10 mouse cellular contexts compared by ENCODE assay signal in genomic region chr16:22919971-22920854, GRCm38 (mm10). TPM values are rescaled to one million over a fixed set of nuclear protein-coding genes. Genes with fewer than 3 reads are reported as not detected.
DNase-seq lines count a peak whose midpoint lies in the region; ATAC-seq and TF ChIP-seq lines count a peak whose summit lies in the region.
"Had no signal": no experiment of that assay in that cellular context is flagged by ENCODE, and none has a peak within 500 bp of the region (broad histone marks: within the 10 kb centered on the region; RNA-seq: fewer than 3 reads in every experiment).

No protein-coding gene starts in this region.

- peak; percentile 49 to 66; a peak in 3 of 4 replicates for ATAC-seq in hematopoietic stem cell, adult 5-6 weeks (replicated peaks in 1 of 2; ENCODE audit: insufficient read depth in 1 of 2, low FRiP score in 2 of 2, low TSS enrichment in 1 of 2, low read depth in 1 of 2, poor library complexity in 2 of 2, severe bottlenecking in 2 of 2)
- ATAC-seq: Patski had no signal

- intact Hi-C loops in gastrocnemius, adult 2 months (cut with DNase I), result no loop called here

- TF ChIP-seq CTCF in gastrocnemius, adult 2 months (IDR thresholded peaks at IDR 0.05), result no peak

- no peak overlapping the region for H3K4me3 ChIP-seq in gastrocnemius, adult 2 months

- H3K27ac ChIP-seq in gastrocnemius, adult 2 months, result no peak overlapping the region

- peak; percentile 33 for DNase-seq in gastrocnemius, adult 2 months
- no peak for DNase-seq in gastrocnemius, postnatal 25 days
- peak; percentile 34 to 38 for DNase-seq in adrenal gland, adult 18-20 months (ENCODE audit: low spot score in 2 of 2)
- peak; percentile 73 for DNase-seq in lung, postnatal 25 days (ENCODE audit: low spot score)
- DNase-seq in left cerebral cortex, adult 8-10 months (ENCODE audit: low spot score in 2 of 2), result no peak
- no peak for DNase-seq in left cerebral cortex, adult 11 months (ENCODE audit: low spot score)
- no peak for DNase-seq in layer of hippocampus, adult 9-10 months (ENCODE audit: low spot score)

RNA-seq across cellular contexts. Expression of gene Fetub, which starts 2.1 kb away (rescaled TPM):
- total RNA-seq in gastrocnemius, adult 2 months (2021), result not detected
- total RNA-seq in gastrocnemius, postnatal 25 days (2021), result not detected
- 10 to 100 TPM in 1 of 2 experiments, 1 to 10 TPM in 1; 1.6 to 78.1 TPM for total RNA-seq in adrenal gland, adult 18-20 months (2021)
- total RNA-seq in hematopoietic stem cell, adult 5-6 weeks (2017), result 1.1 TPM in 1 of 2 replicates, not detected in the other
- total RNA-seq in left cerebral cortex, adult 8-10 months (2022), result not detected

RNA-seq across cellular contexts. Expression of gene Ahsg, which starts 29.1 kb away (rescaled TPM):
- not detected for total RNA-seq in gastrocnemius, adult 2 months (2021)
- total RNA-seq in gastrocnemius, postnatal 25 days (2021), result not detected
- 1 to 10 TPM; 5.0 to 8.3 TPM for total RNA-seq in adrenal gland, adult 18-20 months (2021)
- not detected in 2 replicates for total RNA-seq in hematopoietic stem cell, adult 5-6 weeks (2017)
- total RNA-seq in left cerebral cortex, adult 8-10 months (2022), result under 1 TPM in 1 of 4 experiments, not detected in 3; 0.30 TPM
- total RNA-seq: left cerebral cortex, postnatal 10 days had no signal

RNA-seq across cellular contexts. Expression of gene Hrg, which starts 30.7 kb away (rescaled TPM):
- total RNA-seq in gastrocnemius, adult 2 months (2021), result not detected
- total RNA-seq in gastrocnemius, postnatal 25 days (2021), result not detected
- total RNA-seq in adrenal gland, adult 18-20 months (2021), result 1 to 10 TPM in 1 of 2 experiments, not detected in 1; 1.2 TPM
- not detected in 2 replicates for total RNA-seq in hematopoietic stem cell, adult 5-6 weeks (2017)
- not detected for total RNA-seq in left cerebral cortex, adult 8-10 months (2022)
- total RNA-seq: left cerebral cortex, postnatal 10 days had no signal

Comparison
In these comparisons a context has a peak if more than half of its experiments do, and no peak if none do; other contexts are left out.
1. DNase-seq: peak in gastrocnemius, adult 2 months (single experiment), adrenal gland, adult 18-20 months (2 of 2) and lung, postnatal 25 days (single experiment); none in gastrocnemius, postnatal 25 days (single experiment), left cerebral cortex, adult 8-10 months (0 of 2), left cerebral cortex, adult 11 months (single experiment) and layer of hippocampus, adult 9-10 months (single experiment).